Mouse (Mus musculus): Measurements from ENCODE around the gene Tnip3.

Gene Tnip3

DNA sequence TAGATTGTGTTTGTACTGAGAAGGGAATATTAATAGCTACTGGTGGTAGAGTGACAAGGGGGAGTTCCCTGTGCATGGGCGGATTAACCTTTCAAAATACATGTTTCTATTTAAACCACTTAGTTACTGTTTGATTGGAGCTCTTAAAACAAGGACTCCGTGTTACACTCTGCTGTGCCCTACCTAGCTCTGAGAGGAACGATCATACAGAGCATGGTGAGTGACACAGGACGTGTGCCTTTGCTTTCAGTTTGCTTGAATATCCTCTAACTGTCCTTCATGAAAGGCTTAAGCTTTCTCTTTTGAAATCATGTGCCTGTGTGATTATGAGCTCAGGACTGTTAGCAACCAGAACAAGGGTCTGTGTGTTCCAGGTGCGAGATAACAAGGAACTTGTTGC is at the start of gene Tnip3:
Tnip3 (plus strand) TSS at position 122 of the 400 bp plus-strand sequence.
- DNase-seq (ENCODE audit: extremely low read depth, low read depth): no peak

GRCm38 (mm10) chr6:65498786-65499185 is 26.3 kb upstream of the Tnip3 start:
- DNase-seq (ENCODE audit: extremely low read depth, low read depth): no peak

- DNase-seq (ENCODE audit: extremely low read depth, low read depth): peak; percentile 48
These were observed 15.0 kb upstream of the Tnip3 start for GRCm38 (mm10) chr6:65510051-65510669.

- DNase-seq (ENCODE audit: extremely low read depth, low read depth): no peak
These were observed 11.3 kb upstream of the Tnip3 start for GRCm38 (mm10) chr6:65513813-65514212.

GRCm38 (mm10) chr6:65516759-65517158 is 8.4 kb upstream of the Tnip3 start:
- DNase-seq (ENCODE audit: extremely low read depth, low read depth): no peak

DNA sequence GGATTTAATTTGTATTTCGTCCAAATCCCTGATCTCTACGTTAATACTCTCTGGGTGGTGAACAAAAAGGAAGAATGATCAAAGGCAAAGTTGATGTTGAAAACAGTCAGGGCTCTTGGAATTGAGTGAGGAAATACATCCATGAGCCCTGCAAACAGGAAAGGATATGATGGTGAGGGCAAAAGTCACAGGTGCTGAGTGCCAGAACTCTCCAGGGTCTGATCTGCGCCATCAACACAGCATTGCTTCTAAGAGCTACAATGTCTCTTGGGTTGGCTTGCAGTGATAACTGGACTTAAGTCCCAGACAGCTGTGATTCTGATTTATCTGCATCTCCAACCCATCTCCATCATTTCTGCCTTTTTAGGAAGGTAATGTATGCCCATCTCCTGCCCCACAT is 4.3 kb upstream of the Tnip3 start:
- no peak for DNase-seq (ENCODE audit: extremely low read depth, low read depth)

- peak; percentile 36 for DNase-seq (ENCODE audit: extremely low read depth, low read depth)
These were observed 2.8 kb downstream of the Tnip3 start for GRCm38 (mm10) chr6:65527892-65528291.

DNA sequence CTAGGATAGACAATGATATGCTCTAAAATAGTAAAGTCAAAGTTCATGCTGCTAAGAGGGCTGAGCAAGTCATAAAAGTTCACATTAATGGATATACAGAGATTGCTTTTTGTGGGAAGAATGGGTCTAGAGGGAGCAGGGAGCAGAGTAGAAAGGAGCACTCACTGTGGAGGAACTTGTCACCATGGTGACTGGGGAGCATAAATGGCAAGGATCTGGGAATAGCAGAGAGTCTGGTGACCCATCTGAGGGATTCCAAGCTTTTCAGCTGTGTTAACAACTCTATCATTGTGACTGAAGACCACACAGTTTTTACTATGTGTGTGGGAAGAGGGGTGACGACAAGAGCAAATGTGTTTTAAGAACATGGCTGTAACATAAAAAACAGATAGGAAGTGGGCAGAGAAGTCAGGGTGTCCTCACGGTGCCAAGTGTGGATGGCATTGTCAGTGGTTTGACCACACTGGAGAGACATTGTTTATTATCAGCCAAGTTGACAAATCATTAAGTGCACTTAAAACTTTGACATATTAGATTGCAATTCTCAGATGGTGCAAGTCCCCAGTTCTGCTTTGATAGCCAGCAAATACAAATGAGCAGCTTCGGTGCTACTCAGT is 6.2 kb downstream of the Tnip3 start:
- DNase-seq (ENCODE audit: extremely low read depth, low read depth): no peak

- no peak for DNase-seq (ENCODE audit: extremely low read depth, low read depth)
These were observed 8.6 kb downstream of the Tnip3 start for GRCm38 (mm10) chr6:65533687-65534086.

DNA sequence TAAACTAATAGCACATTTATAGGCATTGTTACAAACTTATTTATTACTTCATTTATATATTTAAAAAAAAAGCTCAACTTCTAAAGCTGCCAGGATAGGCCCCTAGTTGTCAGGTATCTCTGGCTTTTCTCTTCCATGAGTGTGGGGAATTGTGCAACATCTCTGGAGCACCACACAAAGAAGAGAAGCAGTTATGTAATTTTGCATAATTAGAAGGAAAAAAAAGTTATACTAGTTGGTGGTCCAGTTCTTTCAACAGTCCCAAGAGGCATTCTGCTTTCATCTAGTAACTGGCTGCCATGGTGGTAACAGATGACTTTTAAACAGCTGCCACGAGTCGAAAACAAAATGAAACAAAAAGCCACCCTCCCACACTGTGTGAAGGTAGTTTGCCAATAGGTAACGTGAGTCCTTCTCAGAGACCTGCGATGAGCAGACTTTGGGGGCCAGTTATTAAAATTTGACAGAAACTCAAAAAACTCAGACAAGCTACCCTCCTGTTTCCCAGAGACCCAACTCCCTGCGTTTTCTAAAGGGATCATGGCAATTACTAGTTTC is 12.3 kb downstream of the Tnip3 start:
- no peak for DNase-seq (ENCODE audit: extremely low read depth, low read depth)

- DNase-seq (ENCODE audit: extremely low read depth, low read depth): no peak
These were observed 13.0 kb downstream of the Tnip3 start for GRCm38 (mm10) chr6:65538022-65538652.

- no peak for DNase-seq (ENCODE audit: extremely low read depth, low read depth)
These were observed 13.8 kb downstream of the Tnip3 start for GRCm38 (mm10) chr6:65538921-65539320.

DNA sequence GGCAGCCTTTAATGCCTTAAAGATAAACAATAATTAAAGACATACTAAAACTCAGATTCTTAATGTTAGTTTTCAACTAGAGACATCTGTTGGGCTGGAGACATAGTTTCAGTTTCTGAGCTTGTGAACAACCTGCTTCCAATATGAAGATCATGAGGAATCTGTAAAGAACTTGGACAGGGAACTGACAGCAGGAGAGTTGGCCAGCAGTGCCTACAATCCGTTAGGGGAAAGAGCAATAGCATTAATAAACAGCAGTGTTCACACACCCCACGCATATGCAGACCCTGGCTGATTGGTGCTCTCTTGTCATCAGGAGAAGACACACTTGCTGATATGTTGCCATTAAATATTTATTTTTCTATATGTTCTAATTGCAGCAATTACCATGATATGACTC is 15.0 kb downstream of the Tnip3 start:
- no peak for DNase-seq (ENCODE audit: extremely low read depth, low read depth)

GRCm38 (mm10) chr6:65541094-65541493 is 16.0 kb downstream of the Tnip3 start:
- no peak for DNase-seq (ENCODE audit: extremely low read depth, low read depth)

- no peak for DNase-seq (ENCODE audit: extremely low read depth, low read depth)
These were observed 17.3 kb downstream of the Tnip3 start for GRCm38 (mm10) chr6:65542391-65542790.

DNA sequence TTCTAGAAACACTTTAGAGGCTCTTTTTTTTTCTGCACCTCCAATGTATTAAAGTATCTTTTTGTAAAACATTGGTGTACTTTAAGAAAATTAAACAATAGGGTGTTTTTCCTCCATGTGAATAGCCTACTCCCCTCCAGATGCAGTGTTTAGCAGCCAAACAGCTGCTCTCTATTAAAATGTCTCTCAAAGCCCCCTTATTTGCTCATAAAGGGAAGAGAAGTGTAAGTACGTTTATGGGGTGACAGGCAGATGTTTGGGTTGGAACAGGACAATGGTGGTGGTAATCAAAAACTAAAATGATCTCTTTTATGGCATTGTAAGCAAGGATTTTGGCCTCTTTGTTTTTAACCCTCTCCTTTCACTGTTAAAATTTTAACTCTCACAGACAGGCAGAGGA is 17.8 kb downstream of the Tnip3 start:
- DNase-seq (ENCODE audit: extremely low read depth, low read depth): no peak

- no peak for DNase-seq (ENCODE audit: extremely low read depth, low read depth)
These were observed 39.0 kb downstream of the Tnip3 start for GRCm38 (mm10) chr6:65563887-65564656.

DNA sequence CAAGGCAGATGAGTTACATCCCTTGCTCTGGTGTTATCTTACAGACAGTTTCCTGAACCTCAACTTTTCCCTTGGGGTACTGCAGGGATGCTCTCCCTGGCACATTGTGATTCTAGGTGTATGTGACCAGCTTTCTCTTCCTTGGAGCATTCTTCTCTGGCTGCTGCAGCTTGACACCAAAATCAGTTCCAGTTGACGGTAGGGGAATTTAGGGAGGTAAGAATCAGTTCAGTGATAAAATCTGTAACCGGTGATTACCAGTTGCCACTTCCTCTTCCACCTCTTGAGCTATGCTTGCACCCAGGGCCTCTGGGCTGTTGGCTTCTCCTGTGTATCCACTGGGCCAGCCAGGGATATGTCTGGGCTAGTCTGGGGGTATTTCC is 39.5 kb downstream of the Tnip3 start:
- no peak for DNase-seq (ENCODE audit: extremely low read depth, low read depth)

GRCm38 (mm10) chr6:65569741-65570140 is 44.6 kb downstream of the Tnip3 start:
- peak; percentile 26 for DNase-seq (ENCODE audit: extremely low read depth, low read depth)

DNA sequence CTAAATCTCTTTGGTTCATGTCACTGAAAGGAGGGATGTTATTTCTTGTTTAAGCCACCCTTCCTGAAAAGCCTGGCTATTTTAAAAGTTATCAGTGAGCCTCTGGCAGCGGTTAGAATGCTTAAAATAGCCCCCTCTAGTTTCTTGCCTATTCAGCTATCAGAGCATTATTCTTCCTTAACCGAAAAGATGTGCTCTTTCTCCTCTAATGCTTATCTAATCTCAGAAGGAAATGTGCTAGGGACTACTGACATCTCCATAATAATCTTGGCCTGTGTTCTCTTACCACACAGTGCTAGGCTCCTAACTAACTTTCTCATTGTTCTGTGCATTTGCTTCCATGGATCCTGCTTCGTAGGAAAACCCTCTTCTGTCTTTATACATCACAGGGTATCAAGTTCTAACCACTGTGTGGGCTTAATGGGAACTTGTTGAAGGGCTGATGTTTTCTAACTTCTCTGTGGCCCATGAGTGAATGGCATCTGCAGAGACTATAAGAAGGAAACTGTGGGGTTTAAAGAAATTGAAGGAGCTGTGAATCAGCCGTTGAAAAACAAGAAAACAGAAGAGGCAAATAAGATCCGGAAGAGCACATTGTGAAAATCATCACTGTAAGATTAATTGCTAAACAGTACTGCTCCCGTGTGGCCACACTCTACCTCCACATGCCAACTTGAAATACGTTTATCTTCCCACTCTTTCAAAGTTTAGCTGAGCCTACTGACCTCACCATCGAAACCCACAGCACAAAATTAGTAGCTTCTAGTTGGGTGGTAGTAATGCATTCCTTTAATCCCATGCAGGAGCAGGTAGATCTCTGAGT is 53.2 kb downstream of the Tnip3 start:
- DNase-seq (ENCODE audit: extremely low read depth, low read depth): peak; percentile 52

GRCm38 (mm10) chr6:65583029-65583428 is 57.9 kb downstream of the Tnip3 start:
- peak; percentile 75 for DNase-seq (ENCODE audit: extremely low read depth, low read depth)

All from MEL-GATA-1-ER (cell line).